ENCODE assay signal across 8 mouse cellular contexts in the genomic region with DNA sequence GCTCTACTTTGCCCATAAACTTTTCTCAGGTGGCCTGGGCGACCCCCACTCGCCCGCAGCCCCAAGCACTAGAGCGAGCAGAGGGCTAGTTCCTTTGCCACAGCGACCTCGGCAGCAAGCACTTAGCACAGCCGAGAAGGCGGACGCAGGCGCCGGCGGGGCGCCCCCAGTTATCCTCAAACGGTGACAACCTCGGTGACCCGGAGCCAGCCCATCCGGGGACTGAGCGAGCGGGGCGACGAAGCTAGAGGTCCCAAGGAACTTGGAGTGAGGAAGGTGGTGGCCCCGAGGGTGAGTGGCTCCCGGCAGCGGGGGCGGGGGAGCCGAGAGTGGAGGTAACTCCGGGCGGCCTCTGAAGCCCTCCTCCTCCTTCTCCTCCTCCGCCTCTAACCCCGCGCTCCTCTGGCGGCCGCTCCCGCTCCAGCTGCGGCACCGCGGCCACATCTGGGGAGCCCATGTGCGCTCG. TPM values are rescaled to one million over a fixed set of nuclear protein-coding genes. Genes with fewer than 3 reads are reported as not detected.
DNase-seq lines count a peak whose midpoint lies in the region.

Gene Ism1, plus strand, starts transcription at position 370 of the 466 bp plus-strand sequence.

- no peaks in the 10 kb centered on the region for H3K9me3 ChIP-seq in hindbrain, embryonic 10.5 days

- H3K27me3 ChIP-seq in hindbrain, embryonic 10.5 days (ENCODE audit: insufficient read depth, poor library complexity, severe bottlenecking): peaks cover 41% of the 10 kb centered on the region

- no peaks in the 10 kb centered on the region for H3K36me3 ChIP-seq in hindbrain, embryonic 10.5 days

- under 1% methylated on average over 39 of the region's 39 CpGs for WGBS in hindbrain, embryonic 10.5 days

- peak within 1 kb of the TSS; percentile 91 for H3K4me3 ChIP-seq in hindbrain, embryonic 10.5 days

- H3K4me1 ChIP-seq in hindbrain, embryonic 10.5 days (replicated peaks): peaks cover 27% of the 10 kb centered on the region

- H3K27ac ChIP-seq in hindbrain, embryonic 10.5 days: peak within 1 kb of the TSS; percentile 92

- peak; percentile 80 for DNase-seq in ZHBTc4 (ENCODE audit: low read depth, low spot score)
- DNase-seq in cerebellum, postnatal 10 days: peak; percentile 63 to 66
- peak; percentile 10 to 38 for DNase-seq in frontal cortex, postnatal 14 days (ENCODE audit: low spot score in 2 of 2)
- DNase-seq in hindbrain, embryonic 10.5 days (ENCODE audit: low spot score): peak; percentile 74
- peak; percentile 12 to 26 for DNase-seq in layer of hippocampus, postnatal 14 days (ENCODE audit: low spot score in 2 of 2)
- peak; percentile 45 to 64 for DNase-seq in lung, postnatal 4 days
- peak; percentile 31 for DNase-seq in right cerebral cortex, postnatal 14 days
- no peak for DNase-seq in spleen, adult 18-20 months

RNA-seq across cellular contexts. Expression of gene Ism1, which starts in this region (rescaled TPM):
- 0.40 and 0.54 TPM in 2 replicates for polyA plus RNA-seq in hindbrain, embryonic 10.5 days (2016; fragmentation: Nextera tagmentation; extraction: Ambion mirVana)
- total RNA-seq in layer of hippocampus, postnatal 14 days (2021): 1 to 10 TPM; 7.0 to 7.7 TPM

Comparison
In these comparisons a context has a peak if more than half of its experiments do, and no peak if none do; other contexts are left out.
1. Peak in DNase-seq, H3K4me3 ChIP-seq and H3K27ac ChIP-seq in hindbrain, embryonic 10.5 days; RNA of the gene not detected or under 1 TPM.
2. DNase-seq: peak in ZHBTc4 (single experiment), cerebellum, postnatal 10 days (2 of 2), frontal cortex, postnatal 14 days (2 of 2), layer of hippocampus, postnatal 14 days (2 of 2), lung, postnatal 4 days (2 of 2) and right cerebral cortex, postnatal 14 days (single experiment); none in spleen, adult 18-20 months (0 of 2).